Mouse (Mus musculus): Measurements from ENCODE around the gene Col26a1.

- TF ChIP-seq GATA1 (IDR thresholded peaks at IDR 0.05; ENCODE audit: low read length) (no peak), TAL1 (IDR thresholded peaks at IDR 0.05; ENCODE audit: low read length) (no peak)
These were observed 20.2 kb downstream of the Col26a1 start for GRCm38 (mm10) chr5:136862806-136863205.
